Mouse (Mus musculus) thymus, adult 2 months (tissue): ENCODE data around the gene Far1.

ENCODE experiments used
- CTCF ChIP-seq: fragments of 200-500 bp; IDR thresholded peaks from 2 replicates; pipeline ENCODE4 v1.5.1; 2012; ENCODE audit warnings: mild to moderate bottlenecking, control low read depth, low read length, moderate library complexity, borderline replicate concordance; ENCODE audit not compliant: control insufficient read depth, poor library complexity, insufficient read depth; ENCODE audit errors: extremely low read depth
- POLR2A ChIP-seq: fragments of 200-500 bp; IDR thresholded peaks from 2 replicates; pipeline ENCODE4 v1.6.1; 2012; ENCODE audit warnings: mild to moderate bottlenecking, low read length, control low read depth, moderate library complexity; ENCODE audit not compliant: control insufficient read depth, poor library complexity, insufficient read depth; ENCODE audit errors: extremely low read depth

- TF ChIP-seq POLR2A, result no peak
- TF ChIP-seq CTCF, result no peak
Measured at GRCm38 (mm10) chr7:113619166-113619565, 105.5 kb downstream of the Far1 start.
